Mouse (Mus musculus): ENCODE measurements at regions not wholly inside any gene's neighbourhood (a gene's known extent, or its start where the extent isn't known, plus 50 kb on each side); places are given as distances from the start of the nearest gene placed in this dataset.

DNA sequence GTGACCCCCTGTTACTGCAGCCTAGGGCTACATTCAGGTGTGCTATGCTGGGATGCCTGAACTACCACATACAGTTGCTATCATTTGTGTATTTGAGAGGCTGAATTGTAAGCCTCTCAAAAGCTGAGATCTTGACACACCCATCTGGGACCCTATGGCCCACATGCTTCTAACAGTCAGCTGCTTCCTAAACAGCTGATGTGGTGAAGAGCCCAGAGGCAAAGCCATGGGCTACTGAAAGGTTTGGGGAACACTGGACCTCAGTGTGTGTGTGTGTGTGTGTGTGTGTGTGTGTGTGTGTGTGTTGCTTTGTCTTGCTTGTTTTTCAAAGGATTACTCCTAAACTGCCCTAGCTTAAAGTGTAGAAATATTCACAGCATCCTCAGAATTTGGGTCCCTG lies 75.0 kb downstream of the Lbh start:
- no peak for DNase-seq

GRCm38 (mm10) chr17:72993626-72994025 lies 75.5 kb downstream of the Lbh start:
- no peak for DNase-seq

DNA sequence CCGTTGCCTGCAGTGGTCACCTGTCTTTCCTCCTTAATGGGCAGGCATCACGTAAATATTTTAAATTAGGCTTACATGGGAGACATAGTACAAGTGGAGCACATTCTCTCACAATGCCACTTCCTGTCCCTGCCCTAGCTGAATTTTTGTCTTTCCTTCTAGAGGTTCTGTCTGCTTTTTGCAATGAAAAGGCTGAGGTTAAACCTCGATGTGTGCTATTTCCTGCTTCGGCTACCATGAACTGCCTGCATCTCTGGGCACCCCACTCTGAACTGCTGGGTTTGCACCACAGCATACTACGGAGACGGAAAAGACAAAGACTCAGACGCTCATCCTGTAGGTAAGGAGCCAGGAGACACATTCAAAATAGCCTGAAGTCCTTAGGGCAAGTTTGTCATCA lies 78.4 kb downstream of the Lbh start:
- DNase-seq = no peak

- DNase-seq = no peak
These were observed 79.3 kb downstream of the Lbh start for GRCm38 (mm10) chr17:72997301-72997921.

DNA sequence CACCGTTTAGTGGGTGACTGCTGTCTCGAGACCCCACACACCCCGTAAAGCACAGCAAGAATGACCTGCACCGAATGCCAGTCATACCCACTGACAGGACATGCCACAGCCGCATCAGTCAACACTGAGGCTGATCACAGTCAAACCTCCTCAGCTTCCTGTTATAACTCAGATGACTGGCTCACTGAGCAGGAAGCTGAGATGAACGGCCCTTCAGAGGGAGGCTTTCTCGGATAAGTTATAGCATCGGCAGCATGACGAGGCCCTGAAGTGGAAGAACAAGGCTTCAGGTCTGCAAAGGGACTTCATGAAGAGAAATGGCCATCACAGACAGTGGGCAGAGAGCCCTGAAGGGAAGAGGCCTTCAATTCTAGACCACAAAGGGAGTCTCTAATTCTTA lies 87.0 kb downstream of the Lbh start:
- DNase-seq = no peak

DNA sequence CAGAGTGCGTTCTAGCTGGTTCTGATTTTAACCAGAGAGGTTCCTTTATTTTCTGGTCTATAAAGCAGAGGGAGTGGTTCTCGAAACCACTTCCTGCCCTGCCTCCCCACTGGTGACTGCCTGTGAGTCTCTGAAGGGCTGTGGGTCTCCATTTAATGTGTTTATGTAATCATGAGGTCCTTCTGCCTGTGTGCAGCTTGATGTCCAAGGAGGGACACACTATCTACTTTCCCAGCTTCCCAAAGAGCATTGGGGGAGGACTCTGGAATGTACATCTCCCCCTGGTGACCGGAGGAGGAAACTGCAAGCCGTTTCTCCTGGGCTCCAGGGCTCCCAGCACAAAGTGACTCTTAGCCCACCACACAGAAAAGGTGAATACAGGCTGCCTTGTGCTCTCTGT lies 90.8 kb downstream of the Lbh start:
- peak; percentile 35 for DNase-seq

GRCm38 (mm10) chr17:73009962-73010361 lies 91.9 kb downstream of the Lbh start:
- no peak for DNase-seq

DNA sequence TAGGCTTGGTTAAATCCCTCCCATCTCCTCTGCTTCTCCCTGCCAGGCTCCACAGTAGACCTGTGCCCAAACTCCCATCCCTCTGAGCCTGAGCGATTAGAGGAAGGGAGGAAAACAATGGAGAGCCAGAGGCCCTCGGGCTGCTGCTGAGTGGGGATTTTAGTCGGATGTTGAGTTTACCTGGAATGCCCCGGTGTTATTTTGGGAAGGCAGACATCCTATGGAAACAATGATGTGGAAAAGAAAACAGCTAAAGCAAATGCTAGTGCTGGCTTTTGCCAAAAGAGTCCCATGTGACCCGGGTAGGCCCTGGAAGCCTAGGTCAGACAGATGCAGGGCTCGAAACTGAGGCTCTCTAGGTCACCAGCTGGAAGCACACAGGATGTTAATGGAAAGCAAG lies 94.3 kb downstream of the Lbh start:
- no peak for DNase-seq

DNA sequence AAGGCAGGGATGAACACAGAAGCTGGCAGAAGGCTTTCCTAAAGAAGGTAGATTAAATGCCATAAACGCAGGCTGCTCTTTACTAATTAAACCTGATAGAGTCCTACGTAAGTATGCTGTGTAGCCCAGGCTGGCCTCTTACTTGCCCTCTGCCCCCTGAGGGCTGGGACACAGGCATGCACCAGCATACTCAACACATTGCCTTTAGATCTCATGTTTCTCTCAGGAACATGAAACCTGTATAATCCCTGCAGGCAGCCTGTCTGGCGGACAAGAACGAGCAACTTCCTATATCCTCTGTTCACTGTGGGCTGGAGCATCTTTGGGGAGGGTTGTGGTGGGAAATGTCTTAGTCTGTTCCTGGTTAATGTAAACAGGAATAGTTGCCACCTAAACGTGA lies 94.8 kb upstream of the Lclat1 start:
- no peak for DNase-seq

DNA sequence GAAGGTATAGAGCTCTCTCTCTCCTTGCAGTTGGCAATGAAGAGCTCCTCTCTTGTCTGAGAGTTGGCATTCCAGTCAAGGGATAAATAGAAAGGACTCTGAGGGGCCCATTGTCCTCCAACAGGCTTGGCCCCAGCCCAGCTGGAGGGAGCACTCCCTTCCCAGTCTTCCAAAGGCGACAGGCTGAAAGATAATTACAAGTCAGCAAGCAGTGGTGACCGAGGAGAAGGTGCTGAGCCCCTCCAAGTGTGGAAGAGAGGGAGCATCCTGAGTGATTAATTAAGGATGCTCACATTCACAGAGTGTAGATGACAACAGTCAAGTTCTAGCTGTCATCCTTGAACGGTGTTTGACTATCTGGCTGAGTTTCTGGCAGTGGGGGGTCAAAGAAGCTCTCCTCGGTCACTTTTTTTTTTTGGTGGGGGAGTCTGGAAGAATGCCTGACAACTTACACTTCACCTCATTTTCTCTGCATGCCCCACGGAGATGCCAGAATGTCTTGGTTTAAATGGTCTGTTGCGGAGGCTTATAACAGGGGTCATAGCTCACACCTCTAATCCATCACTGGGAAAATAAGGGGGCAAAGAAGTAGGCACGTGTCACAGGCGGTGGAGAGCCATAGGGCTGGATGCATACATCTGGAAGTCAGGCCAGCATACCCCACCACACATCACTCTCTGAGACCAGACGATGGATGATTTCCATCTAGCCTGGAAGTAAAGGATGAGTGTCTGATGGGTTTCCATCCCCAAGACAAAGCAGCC lies 93.5 kb upstream of the Lclat1 start:
- DNase-seq = no peak

- no peak for DNase-seq
These were observed 90.6 kb upstream of the Lclat1 start for GRCm38 (mm10) chr17:73017173-73017572.

GRCm38 (mm10) chr17:73022630-73023051 lies 85.1 kb upstream of the Lclat1 start:
- DNase-seq = no peak

- DNase-seq = no peak
These were observed 84.2 kb upstream of the Lclat1 start for GRCm38 (mm10) chr17:73023362-73024107.

DNA sequence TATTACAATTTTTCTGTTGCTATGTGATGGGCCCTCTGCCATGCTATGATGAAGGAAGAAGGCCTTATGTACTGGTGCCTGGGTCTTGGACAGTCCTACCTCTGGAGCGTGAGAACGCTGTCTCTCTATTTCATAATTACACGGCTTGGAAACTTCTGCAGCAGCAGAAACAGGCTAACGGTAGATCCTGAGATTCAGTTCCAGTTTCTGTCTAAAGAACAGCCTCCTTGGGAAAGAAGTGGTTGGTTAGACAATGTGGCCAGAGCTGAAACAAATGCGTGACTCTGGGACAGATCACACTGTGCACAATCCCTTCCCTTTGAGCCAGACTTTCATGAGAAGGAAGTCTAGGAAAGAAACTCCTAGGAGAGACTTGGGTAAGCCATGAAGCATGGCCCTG lies 80.7 kb upstream of the Lclat1 start:
- no peak for DNase-seq

- DNase-seq = no peak
These were observed 76.0 kb upstream of the Lclat1 start for GRCm38 (mm10) chr17:73031796-73032195.

DNA sequence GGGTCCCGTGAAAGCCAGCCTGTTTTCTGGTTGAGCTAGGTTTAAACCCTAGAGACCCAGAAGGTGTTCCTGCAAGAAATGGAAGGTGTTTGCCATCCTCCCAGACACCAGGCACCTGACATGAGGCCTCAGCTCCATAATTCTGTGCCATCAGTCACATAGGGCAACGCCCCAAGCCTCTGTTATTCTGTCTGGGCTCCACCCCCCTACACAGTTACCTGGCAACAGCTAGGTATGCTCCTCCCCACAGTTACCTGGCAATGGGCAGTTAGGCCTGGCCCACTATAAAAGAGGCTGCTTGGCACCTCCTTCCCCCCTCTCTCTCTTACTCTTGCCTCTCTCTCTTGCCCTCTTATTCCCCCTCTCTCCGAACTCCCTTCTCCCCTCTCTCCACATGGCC lies 75.5 kb upstream of the Lclat1 start:
- no peak for DNase-seq

DNA sequence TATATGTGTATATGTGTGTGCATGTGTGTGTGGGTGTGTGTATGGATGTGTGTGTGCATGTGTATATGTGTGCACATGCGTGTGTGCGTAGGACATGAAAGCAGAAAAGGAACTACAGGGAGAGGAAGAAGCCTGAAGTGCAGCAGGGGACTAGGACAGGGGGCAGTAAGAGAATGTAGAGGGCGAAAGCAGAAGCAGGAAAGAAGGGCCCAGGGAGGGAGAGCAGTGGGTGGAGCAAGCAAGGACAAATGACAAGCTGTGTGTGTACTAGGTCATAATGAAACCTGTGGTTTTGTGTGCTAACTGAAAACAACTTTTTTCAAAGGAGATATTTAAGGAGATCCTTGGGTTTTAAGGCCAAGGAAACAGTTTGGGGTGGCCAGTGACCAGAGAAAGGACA lies 73.4 kb upstream of the Lclat1 start:
- DNase-seq = no peak

DNA sequence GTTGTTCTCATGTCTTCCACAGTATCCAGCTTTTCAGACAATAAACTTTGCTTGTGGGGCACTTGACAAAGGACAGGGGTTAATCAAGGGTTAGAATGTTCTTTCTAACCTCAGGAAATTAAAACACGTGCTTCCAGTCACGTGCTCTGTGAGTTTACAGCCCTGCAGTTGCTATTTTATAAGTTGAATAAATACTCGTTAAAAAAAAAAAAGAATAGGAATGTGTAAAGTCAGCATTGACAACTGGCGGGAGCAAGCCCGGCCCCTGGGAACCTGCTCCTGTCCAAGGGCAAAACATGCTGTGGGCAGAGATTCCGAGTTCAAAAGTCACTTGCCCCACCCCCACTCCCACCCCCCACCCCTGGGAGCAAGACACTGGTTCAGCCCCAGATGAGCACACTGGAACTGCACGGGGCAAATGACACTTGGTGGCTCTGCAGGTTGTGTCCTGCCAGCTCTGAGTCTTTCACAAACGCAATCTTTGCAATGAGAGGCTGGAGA lies 72.8 kb upstream of the Lclat1 start:
- no peak for DNase-seq

GRCm38 (mm10) chr17:73036845-73037244 lies 70.9 kb upstream of the Lclat1 start:
- no peak for DNase-seq

GRCm38 (mm10) chr17:73038586-73038985 lies 69.2 kb upstream of the Lclat1 start:
- DNase-seq = no peak

GRCm38 (mm10) chr17:73044918-73045580 lies 62.7 kb upstream of the Lclat1 start:
- no peak for DNase-seq

DNA sequence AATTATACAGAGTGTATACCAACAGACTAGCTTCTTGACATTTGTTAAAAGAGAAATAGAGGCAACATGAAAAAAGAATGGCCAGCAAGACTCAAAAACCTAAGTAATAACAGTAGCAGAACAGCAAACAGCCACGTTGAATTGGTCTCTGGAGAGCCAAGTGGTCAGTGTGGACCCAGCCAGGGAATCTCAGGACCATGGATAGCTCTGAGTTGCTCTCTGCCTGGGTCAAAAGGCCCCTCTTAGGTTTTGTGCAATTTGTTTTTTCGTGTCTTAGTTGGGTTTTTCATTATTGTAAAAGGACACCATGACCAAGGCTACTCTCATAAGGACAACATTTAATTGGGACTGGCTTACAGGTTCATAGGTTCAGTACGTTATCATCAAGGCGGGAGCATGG lies 60.8 kb upstream of the Lclat1 start:
- DNase-seq = no peak

GRCm38 (mm10) chr17:73048164-73048563 lies 59.6 kb upstream of the Lclat1 start:
- DNase-seq = no peak
